ENCODE assay signal across 20 mouse cellular contexts in genomic region chr4:154418327-154418744, GRCm38 (mm10).
A peak's percentile ranks its signal among the peaks of the same experiment; 100 is the strongest.
DNase-seq lines count a peak whose midpoint lies in the region; ATAC-seq lines count a peak whose summit lies in the region.
"Had no signal": no experiment of that assay in that cellular context is flagged by ENCODE, and none has a peak within 500 bp of the region (broad histone marks: within the 10 kb centered on the region; RNA-seq: fewer than 3 reads in every experiment).

No protein-coding gene starts in this region.

- peaks cover 26% of the 10 kb centered on the region for H3K4me1 ChIP-seq in heart, embryonic 13.5 days
- H3K4me1 ChIP-seq in heart, embryonic 12.5 days (replicated peaks), result peaks cover 34% of the 10 kb centered on the region
- H3K4me1 ChIP-seq in intestine, embryonic 15.5 days (replicated peaks), result peaks cover 20% of the 10 kb centered on the region; the same call in 1 of the 2 replicates
- H3K4me1 ChIP-seq in liver, embryonic 15.5 days (replicated peaks), result no peaks in the 10 kb centered on the region
- no peaks in the 10 kb centered on the region; the same call in 1 of the 2 replicates for H3K4me1 ChIP-seq in stomach, embryonic 16.5 days (ENCODE audit: control insufficient read depth, insufficient read depth, low read length)

- ATAC-seq in heart, embryonic 13.5 days (ENCODE audit: extremely low read depth, insufficient number of reproducible peaks, low FRiP score, low TSS enrichment), result no peak
- ATAC-seq in heart, embryonic 12.5 days (ENCODE audit: insufficient number of reproducible peaks, low FRiP score), result no peak
- peak; percentile 92 for ATAC-seq in intestine, embryonic 15.5 days
- peak; percentile 50; the same call in 1 of the 2 replicates for ATAC-seq in liver, embryonic 15.5 days (ENCODE audit: insufficient read depth)
- ATAC-seq in stomach, embryonic 16.5 days (ENCODE audit: insufficient read depth, low FRiP score), result peak; percentile 88
- ATAC-seq: CD4-positive, CD25-positive, alpha-beta regulatory T cell, adult 4 months; forebrain, embryonic 13.5 days; Patski had no signal

- H3K27me3 ChIP-seq in heart, embryonic 13.5 days (replicated peaks), result peaks cover 62% of the 10 kb centered on the region
- H3K27me3 ChIP-seq in heart, embryonic 12.5 days (replicated peaks), result peaks cover 36% of the 10 kb centered on the region
- no peaks in the 10 kb centered on the region for H3K27me3 ChIP-seq in intestine, embryonic 15.5 days (replicated peaks)
- no peaks in the 10 kb centered on the region for H3K27me3 ChIP-seq in liver, embryonic 15.5 days
- no peaks in the 10 kb centered on the region for H3K27me3 ChIP-seq in stomach, embryonic 16.5 days (ENCODE audit: control insufficient read depth, insufficient read depth, low read length)

- DNase-seq in c-Kit-positive CD71-positive TER-119-positive erythroid progenitor cells, embryonic 14.5 days (ENCODE audit: low spot score), result no peak
- no peak for DNase-seq in gastrocnemius, postnatal 36 days
- DNase-seq: adrenal gland, adult 8-10 months; cerebellum, adult 9-11 months; kidney, adult 18-20 months; lung, postnatal 4 days had no signal

- H3K9me3 ChIP-seq in heart, embryonic 13.5 days, result no peaks in the 10 kb centered on the region
- H3K9me3 ChIP-seq in heart, embryonic 12.5 days (replicated peaks), result peaks cover 5% of the 10 kb centered on the region; the same call in 1 of the 2 replicates
- no peaks in the 10 kb centered on the region for H3K9me3 ChIP-seq in intestine, embryonic 15.5 days
- H3K9me3 ChIP-seq in liver, embryonic 15.5 days (replicated peaks), result no peaks in the 10 kb centered on the region
- no peaks in the 10 kb centered on the region for H3K9me3 ChIP-seq in stomach, embryonic 16.5 days (replicated peaks; ENCODE audit: control insufficient read depth, low read length)
- H3K9me3 ChIP-seq: embryonic facial prominence, embryonic 12.5 days; hindbrain, embryonic 15.5 days; limb, embryonic 15.5 days had no signal

- H3K36me3 ChIP-seq in heart, embryonic 13.5 days, result no peaks in the 10 kb centered on the region
- no peaks in the 10 kb centered on the region for H3K36me3 ChIP-seq in heart, embryonic 12.5 days
- H3K36me3 ChIP-seq in intestine, embryonic 15.5 days, result no peaks in the 10 kb centered on the region
- H3K36me3 ChIP-seq in liver, embryonic 15.5 days (replicated peaks), result no peaks in the 10 kb centered on the region
- no peaks in the 10 kb centered on the region for H3K36me3 ChIP-seq in stomach, embryonic 16.5 days (ENCODE audit: control insufficient read depth, insufficient read depth, low read length)
- H3K36me3 ChIP-seq: hindbrain, embryonic 15.5 days; limb, embryonic 15.5 days had no signal

- no peak overlapping the region for H3K4me3 ChIP-seq in heart, embryonic 13.5 days
- no peak overlapping the region for H3K4me3 ChIP-seq in heart, embryonic 12.5 days
- no peak overlapping the region for H3K4me3 ChIP-seq in intestine, embryonic 15.5 days (replicated peaks)
- no peak overlapping the region for H3K4me3 ChIP-seq in liver, embryonic 15.5 days (replicated peaks)
- H3K4me3 ChIP-seq in stomach, embryonic 16.5 days (replicated peaks; ENCODE audit: low read length), result no peak overlapping the region
- H3K4me3 ChIP-seq: embryonic facial prominence, embryonic 12.5 days; erythroblast, embryonic 14.5 days; forebrain, embryonic 13.5 days; hindbrain, embryonic 15.5 days; limb, embryonic 15.5 days had no signal

- peak overlapping the region; percentile 24; the same call in 1 of the 2 replicates for H3K27ac ChIP-seq in heart, embryonic 13.5 days (replicated peaks)
- no peak overlapping the region for H3K27ac ChIP-seq in heart, embryonic 12.5 days (ENCODE audit: poor library complexity, severe bottlenecking)
- H3K27ac ChIP-seq in intestine, embryonic 15.5 days, result peak overlapping the region; percentile 88
- H3K27ac ChIP-seq in liver, embryonic 15.5 days (replicated peaks), result peak overlapping the region; percentile 52
- H3K27ac ChIP-seq in stomach, embryonic 16.5 days (ENCODE audit: low read length), result peak overlapping the region; percentile 85
- H3K27ac ChIP-seq: embryonic facial prominence, embryonic 12.5 days; forebrain, embryonic 13.5 days; hindbrain, embryonic 15.5 days; kidney, postnatal 0 days; limb, embryonic 15.5 days had no signal

- intact Hi-C loops in gastrocnemius, postnatal 36 days (cut with DNase I), result no loop called here

- WGBS in heart, embryonic 13.5 days, result 56% methylated on average over 4 of the region's 4 CpGs
- 66% methylated on average over 4 of the region's 4 CpGs for WGBS in heart, embryonic 12.5 days
- 52% methylated on average over 4 of the region's 4 CpGs for WGBS in intestine, embryonic 15.5 days
- 57% methylated on average over 4 of the region's 4 CpGs for WGBS in liver, embryonic 15.5 days (ENCODE audit: insufficient replicate concordance)
- WGBS in stomach, embryonic 16.5 days, result 46% methylated on average over 4 of the region's 4 CpGs

- H3K9ac ChIP-seq in heart, embryonic 13.5 days, result 0 out of 2 replicates have a peak overlapping the region, but pooled peaks have one; percentile 3
- H3K9ac ChIP-seq in heart, embryonic 12.5 days, result no peak overlapping the region
- H3K9ac ChIP-seq in intestine, embryonic 15.5 days, result no peak overlapping the region
- no peak overlapping the region for H3K9ac ChIP-seq in liver, embryonic 15.5 days
- H3K9ac ChIP-seq in stomach, embryonic 16.5 days (ENCODE audit: low read length), result no peak overlapping the region
- H3K9ac ChIP-seq: embryonic facial prominence, embryonic 12.5 days; forebrain, embryonic 13.5 days; hindbrain, embryonic 15.5 days; limb, embryonic 15.5 days had no signal

- no peak overlapping the region for H3K4me2 ChIP-seq in heart, embryonic 13.5 days
- H3K4me2 ChIP-seq in heart, embryonic 12.5 days, result no peak overlapping the region
- no peak overlapping the region for H3K4me2 ChIP-seq in intestine, embryonic 15.5 days (replicated peaks)
- no peak overlapping the region for H3K4me2 ChIP-seq in liver, embryonic 15.5 days
- no peak overlapping the region for H3K4me2 ChIP-seq in stomach, embryonic 16.5 days (ENCODE audit: low read depth, low read length)
- H3K4me2 ChIP-seq: embryonic facial prominence, embryonic 12.5 days; forebrain, embryonic 13.5 days; heart, embryonic 11.5 days; hindbrain, embryonic 15.5 days; limb, embryonic 15.5 days had no signal

Comparison
In these comparisons a context has a peak if more than half of its experiments do, and no peak if none do; other contexts are left out.
1. ATAC-seq: peak in intestine, embryonic 15.5 days (single experiment), liver, embryonic 15.5 days (single experiment) and stomach, embryonic 16.5 days (single experiment); none in heart, embryonic 13.5 days (single experiment) and heart, embryonic 12.5 days (single experiment).